Mouse (Mus musculus): ENCODE data around the gene Runx1. TPM values are rescaled to one million over a fixed set of nuclear protein-coding genes. Genes with fewer than 3 reads are reported as not detected.

The Runx1 gene
- polyA plus RNA-seq, 1 experiment, result not detected

GRCm38 (mm10) chr16:92778096-92778780, 47.7 kb downstream of the Runx1 start:
- 86% methylated on average over 9 of the region's 9 CpGs for WGBS
- TF ChIP-seq POLR2A (IDR thresholded peaks at IDR 0.05; ENCODE audit: insufficient read depth, low read depth, low read length), result no peak
- TF ChIP-seq CTCF (IDR thresholded peaks at IDR 0.05; ENCODE audit: insufficient read depth, low read depth, low read length), result no peak
- H3K27ac ChIP-seq (ENCODE audit: insufficient read depth, low read depth, low read length), result no peak overlapping the region
- no peak overlapping the region for H3K4me3 ChIP-seq (ENCODE audit: insufficient read depth, low read depth, low read length)
- peaks cover 18% of the 10 kb centered on the region for H3K4me1 ChIP-seq (ENCODE audit: control insufficient read depth, insufficient read depth, low read length)

- TF ChIP-seq CTCF (IDR thresholded peaks at IDR 0.05; ENCODE audit: insufficient read depth, low read depth, low read length) (no peak), POLR2A (IDR thresholded peaks at IDR 0.05; ENCODE audit: insufficient read depth, low read depth, low read length) (no peak)
- no peak overlapping the region for H3K27ac ChIP-seq (ENCODE audit: insufficient read depth, low read depth, low read length)
- no peaks in the 10 kb centered on the region for H3K4me1 ChIP-seq (ENCODE audit: control insufficient read depth, insufficient read depth, low read length)
- 96% methylated on average over 4 of the region's 4 CpGs for WGBS
- no peak overlapping the region for H3K4me3 ChIP-seq (ENCODE audit: insufficient read depth, low read depth, low read length)
Measured at GRCm38 (mm10) chr16:92767862-92768261, 58.1 kb downstream of the Runx1 start.

GRCm38 (mm10) chr16:92767423-92767822, 58.5 kb downstream of the Runx1 start:
- Histone ChIP-seq H3K4me3 (ENCODE audit: insufficient read depth, low read depth, low read length) (no peak overlapping the region), H3K27ac (ENCODE audit: insufficient read depth, low read depth, low read length) (no peak overlapping the region), H3K4me1 (ENCODE audit: control insufficient read depth, insufficient read depth, low read length) (peaks cover 2% of the 10 kb centered on the region; the same call in 1 of the 2 replicates)
- 89% methylated on average over 7 of the region's 7 CpGs for WGBS
- TF ChIP-seq POLR2A (IDR thresholded peaks at IDR 0.05; ENCODE audit: insufficient read depth, low read depth, low read length) (no peak), CTCF (IDR thresholded peaks at IDR 0.05; ENCODE audit: insufficient read depth, low read depth, low read length) (no peak)

GRCm38 (mm10) chr16:92764741-92765396, 61.1 kb downstream of the Runx1 start:
- no peak for TF ChIP-seq POLR2A (IDR thresholded peaks at IDR 0.05; ENCODE audit: insufficient read depth, low read depth, low read length)
- TF ChIP-seq CTCF (IDR thresholded peaks at IDR 0.05; ENCODE audit: insufficient read depth, low read depth, low read length), result no peak
- Histone ChIP-seq H3K4me3 (ENCODE audit: insufficient read depth, low read depth, low read length) (no peak overlapping the region), H3K27ac (ENCODE audit: insufficient read depth, low read depth, low read length) (no peak overlapping the region), H3K4me1 (ENCODE audit: control insufficient read depth, insufficient read depth, low read length) (peaks cover 6% of the 10 kb centered on the region; the same call in 1 of the 2 replicates)
- 72% methylated on average over 13 of the region's 13 CpGs for WGBS

- TF ChIP-seq CTCF (IDR thresholded peaks at IDR 0.05; ENCODE audit: insufficient read depth, low read depth, low read length) (no peak), POLR2A (IDR thresholded peaks at IDR 0.05; ENCODE audit: insufficient read depth, low read depth, low read length) (no peak)
- H3K4me3 ChIP-seq (ENCODE audit: insufficient read depth, low read depth, low read length), result no peak overlapping the region
- WGBS, result 81% methylated on average over 3 of the region's 3 CpGs
- H3K27ac ChIP-seq (ENCODE audit: insufficient read depth, low read depth, low read length), result no peak overlapping the region
- peaks cover 10% of the 10 kb centered on the region for H3K4me1 ChIP-seq (ENCODE audit: control insufficient read depth, insufficient read depth, low read length)
Measured at GRCm38 (mm10) chr16:92763666-92764065, 62.3 kb downstream of the Runx1 start.

GRCm38 (mm10) chr16:92761968-92762521, 63.9 kb downstream of the Runx1 start:
- TF ChIP-seq CTCF (IDR thresholded peaks at IDR 0.05; ENCODE audit: insufficient read depth, low read depth, low read length) (no peak), POLR2A (IDR thresholded peaks at IDR 0.05; ENCODE audit: insufficient read depth, low read depth, low read length) (no peak)
- H3K4me3 ChIP-seq (ENCODE audit: insufficient read depth, low read depth, low read length), result no peak overlapping the region
- no peak overlapping the region for H3K27ac ChIP-seq (ENCODE audit: insufficient read depth, low read depth, low read length)
- 36% methylated on average over 15 of the region's 15 CpGs for WGBS
- peaks cover 10% of the 10 kb centered on the region for H3K4me1 ChIP-seq (ENCODE audit: control insufficient read depth, insufficient read depth, low read length)

- Histone ChIP-seq H3K4me1 (ENCODE audit: control insufficient read depth, insufficient read depth, low read length) (peaks cover 10% of the 10 kb centered on the region), H3K27ac (ENCODE audit: insufficient read depth, low read depth, low read length) (no peak overlapping the region), H3K4me3 (ENCODE audit: insufficient read depth, low read depth, low read length) (no peak overlapping the region)
- WGBS, result 95% methylated on average over 3 of the region's 3 CpGs
- TF ChIP-seq POLR2A (IDR thresholded peaks at IDR 0.05; ENCODE audit: insufficient read depth, low read depth, low read length), result no peak
- no peak for TF ChIP-seq CTCF (IDR thresholded peaks at IDR 0.05; ENCODE audit: insufficient read depth, low read depth, low read length)
Measured at GRCm38 (mm10) chr16:92760091-92760490, 65.9 kb downstream of the Runx1 start.

- Histone ChIP-seq H3K4me1 (ENCODE audit: control insufficient read depth, insufficient read depth, low read length) (peaks cover 9% of the 10 kb centered on the region), H3K4me3 (ENCODE audit: insufficient read depth, low read depth, low read length) (no peak overlapping the region), H3K27ac (ENCODE audit: insufficient read depth, low read depth, low read length) (no peak overlapping the region)
- TF ChIP-seq POLR2A (IDR thresholded peaks at IDR 0.05; ENCODE audit: insufficient read depth, low read depth, low read length), result no peak
- 85% methylated on average over 4 of the region's 4 CpGs for WGBS
Measured at GRCm38 (mm10) chr16:92757564-92757963, 68.4 kb downstream of the Runx1 start.

- H3K27ac ChIP-seq (ENCODE audit: insufficient read depth, low read depth, low read length), result no peak overlapping the region
- TF ChIP-seq CTCF (IDR thresholded peaks at IDR 0.05; ENCODE audit: insufficient read depth, low read depth, low read length) (no peak), POLR2A (IDR thresholded peaks at IDR 0.05; ENCODE audit: insufficient read depth, low read depth, low read length) (no peak)
- no peak overlapping the region for H3K4me3 ChIP-seq (ENCODE audit: insufficient read depth, low read depth, low read length)
- peaks cover 2% of the 10 kb centered on the region for H3K4me1 ChIP-seq (ENCODE audit: control insufficient read depth, insufficient read depth, low read length)
- WGBS, result 94% methylated on average over 3 of the region's 3 CpGs
Measured at GRCm38 (mm10) chr16:92753944-92754343, 72.0 kb downstream of the Runx1 start.

All from olfactory bulb, adult 2 months (tissue).